Mouse (Mus musculus): Measurements from ENCODE around the gene Brpf3.

DNA sequence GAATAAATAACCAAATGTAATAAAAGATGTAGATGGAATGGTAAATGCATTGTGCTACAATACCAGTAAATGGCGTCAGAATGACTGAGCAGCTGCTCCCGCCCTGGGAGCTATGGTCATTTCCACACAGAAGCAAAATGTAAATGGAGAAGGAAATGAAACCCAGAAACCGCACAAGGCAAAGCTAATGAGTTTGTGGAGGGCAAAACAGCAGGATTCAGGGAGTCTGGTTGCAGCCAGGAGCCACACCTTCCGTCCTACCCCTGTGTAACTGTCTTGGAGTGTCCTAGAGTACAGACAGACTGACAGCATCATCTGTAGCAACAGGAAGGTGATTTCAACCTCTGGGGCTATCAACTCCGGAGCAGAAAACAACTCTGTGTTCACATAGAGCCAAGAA is 44.4 kb upstream of the Brpf3 start:
- TF ChIP-seq POLR2A (IDR thresholded peaks at IDR 0.05; ENCODE audit: extremely low read depth, insufficient read depth, low read length) (no peak), CTCF (IDR thresholded peaks at IDR 0.05; ENCODE audit: extremely low read depth, insufficient read depth, low read length) (no peak)

Data from cortical plate, adult 2 months (tissue).